Mouse (Mus musculus): ENCODE measurements at regions not wholly inside any gene's neighbourhood (a gene's known extent, or its start where the extent isn't known, plus 50 kb on each side); places are given as distances from the start of the nearest gene placed in this dataset.
A peak's percentile ranks its signal among the peaks of the same experiment; 100 is the strongest.

- TF ChIP-seq CTCF (IDR thresholded peaks at IDR 0.05; ENCODE audit: low read depth) (no peak), EP300 (IDR thresholded peaks at IDR 0.05; ENCODE audit: low read depth) (no peak)
- no peak overlapping the region for H3K4me2 ChIP-seq (ENCODE audit: low read depth, low read length)
- no peak overlapping the region for H3K9ac ChIP-seq (replicated peaks)
- H3K36me3 ChIP-seq (replicated peaks; ENCODE audit: insufficient read depth, low read length) = no peaks in the 10 kb centered on the region
- no peaks in the 10 kb centered on the region for H3K27me3 ChIP-seq (ENCODE audit: insufficient read depth, low read length)
- WGBS (ENCODE audit: insufficient replicate concordance) = 68% methylated on average over 7 of the region's 7 CpGs
- ATAC-seq (no peak), DNase-seq (no peak)
- no peaks in the 10 kb centered on the region for H3K9me3 ChIP-seq (ENCODE audit: low read length)
- H3K4me1 ChIP-seq (ENCODE audit: insufficient read depth) = no peaks in the 10 kb centered on the region
- no peak overlapping the region for H3K4me3 ChIP-seq (ENCODE audit: low read depth, low read length)
- no peak overlapping the region for H3K27ac ChIP-seq (ENCODE audit: low read depth)
Observed at GRCm38 (mm10) chr14:114912271-114912670, 179.7 kb upstream of the Gpc5 start.

GRCm38 (mm10) chr14:114913238-114913637 is 178.8 kb upstream of the Gpc5 start:
- Histone ChIP-seq H3K27me3 (ENCODE audit: insufficient read depth, low read length) (no peaks in the 10 kb centered on the region), H3K27ac (ENCODE audit: low read depth) (no peak overlapping the region), H3K9me3 (ENCODE audit: low read length) (no peaks in the 10 kb centered on the region), H3K4me2 (ENCODE audit: low read depth, low read length) (no peak overlapping the region), H3K36me3 (replicated peaks; ENCODE audit: insufficient read depth, low read length) (no peaks in the 10 kb centered on the region), H3K9ac (replicated peaks) (no peak overlapping the region), H3K4me1 (ENCODE audit: insufficient read depth) (no peaks in the 10 kb centered on the region), H3K4me3 (ENCODE audit: low read depth, low read length) (no peak overlapping the region)
- peak; percentile 18 for DNase-seq
- 40% methylated on average over 5 of the region's 5 CpGs for WGBS (ENCODE audit: insufficient replicate concordance)
- TF ChIP-seq EP300 (IDR thresholded peaks at IDR 0.05; ENCODE audit: low read depth) = no peak
- TF ChIP-seq CTCF (IDR thresholded peaks at IDR 0.05; ENCODE audit: low read depth) = peak; percentile 64
- ATAC-seq = no peak

- Histone ChIP-seq H3K4me2 (ENCODE audit: low read depth, low read length) (no peak overlapping the region), H3K36me3 (replicated peaks; ENCODE audit: insufficient read depth, low read length) (no peaks in the 10 kb centered on the region), H3K9ac (replicated peaks) (no peak overlapping the region), H3K27ac (ENCODE audit: low read depth) (no peak overlapping the region), H3K9me3 (ENCODE audit: low read length) (no peaks in the 10 kb centered on the region), H3K4me1 (ENCODE audit: insufficient read depth) (peaks cover 2% of the 10 kb centered on the region; the same call in 1 of the 2 replicates), H3K4me3 (ENCODE audit: low read depth, low read length) (no peak overlapping the region), H3K27me3 (ENCODE audit: insufficient read depth, low read length) (no peaks in the 10 kb centered on the region)
- DNase-seq (peak; percentile 14), ATAC-seq (no peak)
- 35% methylated on average over 6 of the region's 6 CpGs for WGBS (ENCODE audit: insufficient replicate concordance)
- TF ChIP-seq EP300 (IDR thresholded peaks at IDR 0.05; ENCODE audit: low read depth) (no peak), CTCF (IDR thresholded peaks at IDR 0.05; ENCODE audit: low read depth) (no peak)
Observed at GRCm38 (mm10) chr14:114945744-114946143, 146.3 kb upstream of the Gpc5 start.

- WGBS (ENCODE audit: insufficient replicate concordance) = 35% methylated on average over 7 of the region's 7 CpGs
Observed at GRCm38 (mm10) chr14:114946321-114946720, 145.7 kb upstream of the Gpc5 start.

GRCm38 (mm10) chr14:114948341-114949155 is 143.5 kb upstream of the Gpc5 start:
- Histone ChIP-seq H3K4me3 (ENCODE audit: low read depth, low read length) (peak overlapping the region; percentile 35), H3K9ac (replicated peaks) (peak overlapping the region; percentile 44), H3K4me2 (ENCODE audit: low read depth, low read length) (peak overlapping the region; percentile 65), H3K4me1 (ENCODE audit: insufficient read depth) (peaks cover 2% of the 10 kb centered on the region; the same call in 1 of the 2 replicates), H3K9me3 (ENCODE audit: low read length) (no peaks in the 10 kb centered on the region), H3K27me3 (ENCODE audit: insufficient read depth, low read length) (no peaks in the 10 kb centered on the region), H3K36me3 (replicated peaks; ENCODE audit: insufficient read depth, low read length) (no peaks in the 10 kb centered on the region), H3K27ac (ENCODE audit: low read depth) (peak overlapping the region; percentile 79)
- TF ChIP-seq CTCF (IDR thresholded peaks at IDR 0.05; ENCODE audit: low read depth) = no peak
- TF ChIP-seq EP300 (IDR thresholded peaks at IDR 0.05; ENCODE audit: low read depth) = no peak
- DNase-seq (peak; percentile 18), ATAC-seq (peak; percentile 83)
- WGBS (ENCODE audit: insufficient replicate concordance) = 22% methylated on average over 21 of the region's 21 CpGs

More at GRCm38 (mm10) chr14:114946321-114946720, 145.7 kb upstream of the Gpc5 start:
- Histone ChIP-seq H3K9me3 (ENCODE audit: low read length) (no peaks in the 10 kb centered on the region), H3K9ac (replicated peaks) (no peak overlapping the region), H3K4me1 (ENCODE audit: insufficient read depth) (peaks cover 2% of the 10 kb centered on the region; the same call in 1 of the 2 replicates), H3K36me3 (replicated peaks; ENCODE audit: insufficient read depth, low read length) (no peaks in the 10 kb centered on the region), H3K4me3 (ENCODE audit: low read depth, low read length) (no peak overlapping the region), H3K4me2 (ENCODE audit: low read depth, low read length) (no peak overlapping the region), H3K27ac (ENCODE audit: low read depth) (no peak overlapping the region), H3K27me3 (ENCODE audit: insufficient read depth, low read length) (no peaks in the 10 kb centered on the region)
- peak; percentile 25; the same call in 1 of the 2 replicates for TF ChIP-seq CTCF (IDR thresholded peaks at IDR 0.05; ENCODE audit: low read depth)
- TF ChIP-seq EP300 (IDR thresholded peaks at IDR 0.05; ENCODE audit: low read depth) = no peak
- ATAC-seq = peak; percentile 36; the same call in 1 of the 2 replicates
- DNase-seq = peak; percentile 22

GRCm38 (mm10) chr14:114949156-114949496 is 142.9 kb upstream of the Gpc5 start:
- H3K36me3 ChIP-seq (replicated peaks; ENCODE audit: insufficient read depth, low read length) = no peaks in the 10 kb centered on the region
- H3K4me1 ChIP-seq (ENCODE audit: insufficient read depth) = peaks cover 2% of the 10 kb centered on the region; the same call in 1 of the 2 replicates
- H3K4me3 ChIP-seq (ENCODE audit: low read depth, low read length) = peak overlapping the region; percentile 35
- 26% methylated on average over 5 of the region's 5 CpGs for WGBS (ENCODE audit: insufficient replicate concordance)
- TF ChIP-seq CTCF (IDR thresholded peaks at IDR 0.05; ENCODE audit: low read depth) (no peak), EP300 (IDR thresholded peaks at IDR 0.05; ENCODE audit: low read depth) (no peak)
- peak overlapping the region; percentile 65 for H3K4me2 ChIP-seq (ENCODE audit: low read depth, low read length)
- no peaks in the 10 kb centered on the region for H3K9me3 ChIP-seq (ENCODE audit: low read length)
- DNase-seq = peak; percentile 13
- no peak for ATAC-seq
- no peaks in the 10 kb centered on the region for H3K27me3 ChIP-seq (ENCODE audit: insufficient read depth, low read length)
- peak overlapping the region; percentile 79 for H3K27ac ChIP-seq (ENCODE audit: low read depth)
- H3K9ac ChIP-seq (replicated peaks) = peak overlapping the region; percentile 44; the same call in 1 of the 2 replicates

Measured in liver, postnatal 0 days (tissue).